Mouse (Mus musculus) hindbrain, embryonic 14.5 days (tissue): ENCODE results near the gene Aars. TPM values are rescaled to one million over a fixed set of nuclear protein-coding genes. Genes with fewer than 3 reads are reported as not detected.
A peak's percentile ranks its signal among the peaks of the same experiment; 100 is the strongest.
"Not testable (repeated sequence)": the region's sequence is repeated elsewhere in the genome, so short reads cannot be mapped to it uniquely, and the experiment has no call there.

Experiments
- ATAC-seq: fragments of 200-750 bp; cut with Nextera tagmentation; 2 replicates; pipeline ENCODE4 v1.8.0; 2017; ENCODE audit warnings: moderate number of reproducible peaks, mild to moderate bottlenecking, moderate TSS enrichment, moderate library complexity; ENCODE audit not compliant: low FRiP score
- DNase-seq: peaks from one replicate; pipeline ENCODE4 v3.0.0-alpha.2; 2015; ENCODE audit warnings: low spot score
- H3K27ac ChIP-seq: fragments of 300-500 bp; sonication (generic); 2 replicates; pipeline ENCODE4 v1.5.1; 2014; ENCODE audit warnings: mild to moderate bottlenecking, moderate library complexity
- H3K27me3 ChIP-seq: fragments of 300-500 bp; sonication (generic); 2 replicates; pipeline ENCODE4 v1.6.1; 2014; ENCODE audit warnings: mild to moderate bottlenecking, low read length, mixed read lengths; ENCODE audit not compliant: control insufficient read depth, insufficient read depth
- H3K36me3 ChIP-seq: fragments of 300-500 bp; sonication (generic); replicated peaks from 2 replicates; pipeline ENCODE4 v1.6.1; 2014; ENCODE audit not compliant: control insufficient read depth, insufficient read depth
- H3K4me1 ChIP-seq: fragments of 300-500 bp; sonication (generic); replicated peaks from 2 replicates; pipeline ENCODE4 v1.6.1; 2014; ENCODE audit warnings: antibody characterized with exemption, low read length, mixed read lengths; ENCODE audit not compliant: control insufficient read depth, insufficient read depth
- H3K4me2 ChIP-seq: fragments of 300-500 bp; sonication (generic); replicated peaks from 2 replicates; pipeline ENCODE4 v1.6.1; 2014; ENCODE audit warnings: mild to moderate bottlenecking, moderate library complexity
- H3K4me3 ChIP-seq: fragments of 300-500 bp; sonication (generic); replicated peaks from 2 replicates; pipeline ENCODE4 v1.5.1; 2014; ENCODE audit warnings: mild to moderate bottlenecking, low read length
- H3K9ac ChIP-seq: fragments of 300-500 bp; sonication (generic); 2 replicates; pipeline ENCODE4 v1.6.1; 2014
- H3K9me3 ChIP-seq: fragments of 300-500 bp; sonication (generic); 2 replicates; pipeline ENCODE4 v1.6.1; 2016; ENCODE audit warnings: low read length; ENCODE audit not compliant: control insufficient read depth
- WGBS: fragments of 180-500 bp; shearing (Covaris S2); extraction: QIAGEN DNeasy Blood & Tissue Kit; methylation state at CpG from one replicate; pipeline ENCODE4 v1.1.7; 2014; 5-methylcytosine and 5-hydroxymethylcytosine counted together
- microRNA-seq: library from miRNA; unstranded; fragments of <30 nt; microRNA quantifications from one replicate; pipeline ENCODE4, GENCODE M21; 2016
- polyA plus RNA-seq: library from polyadenylated mRNA; unstranded; fragments of >200 nt; fragmentation: Nextera tagmentation; extraction: Ambion mirVana; gene quantifications from 2 replicates; pipeline ENCODE4 v1.2.1, GENCODE M21; 2014

Aars gene
- polyA plus RNA-seq, 1 experiment from 2014 or later, result 79.2 TPM

- H3K36me3 ChIP-seq, DNase-seq, ATAC-seq, H3K4me1 ChIP-seq, H3K27me3 ChIP-seq, H3K9ac ChIP-seq, H3K4me2 ChIP-seq, H3K4me3 ChIP-seq, H3K27ac ChIP-seq, H3K9me3 ChIP-seq: not testable (repeated sequence)
- 92% methylated on average over 5 of the region's 5 CpGs for WGBS
These were observed 51.0 kb downstream of the Aars start for GRCm38 (mm10) chr8:111083936-111084335.

DNA sequence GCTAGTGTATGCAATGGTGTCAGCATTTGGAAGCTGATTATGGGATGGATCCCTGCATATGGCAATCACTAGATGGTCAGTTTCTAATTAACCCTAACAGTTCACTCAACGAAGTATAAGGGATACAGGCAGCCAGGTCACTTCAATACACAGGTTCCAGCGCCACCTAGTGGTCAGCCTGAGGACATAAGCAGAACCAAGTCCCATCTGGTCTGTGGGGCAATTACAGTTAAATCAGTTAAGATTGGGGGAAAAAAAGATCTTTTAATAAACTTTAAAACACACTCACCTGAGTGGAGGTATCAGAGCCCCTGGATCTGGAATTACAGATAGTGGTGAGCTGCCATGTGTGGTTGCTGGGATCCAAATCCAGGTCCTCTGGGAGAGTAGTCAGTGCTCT is 57.2 kb downstream of the Aars start:
- Histone ChIP-seq H3K27me3 (no peaks in the 10 kb centered on the region), H3K9me3 (no peaks in the 10 kb centered on the region), H3K9ac (no peak overlapping the region), H3K27ac (no peak overlapping the region), H3K4me1 (peaks cover under 1% of the 10 kb centered on the region; the same call in 1 of the 2 replicates), H3K36me3 (no peaks in the 10 kb centered on the region), H3K4me3 (no peak overlapping the region), H3K4me2 (no peak overlapping the region)
- DNase-seq (peak; percentile 85), ATAC-seq (no peak)
- 0% methylated on average over 2 of the region's 2 CpGs for WGBS

DNA sequence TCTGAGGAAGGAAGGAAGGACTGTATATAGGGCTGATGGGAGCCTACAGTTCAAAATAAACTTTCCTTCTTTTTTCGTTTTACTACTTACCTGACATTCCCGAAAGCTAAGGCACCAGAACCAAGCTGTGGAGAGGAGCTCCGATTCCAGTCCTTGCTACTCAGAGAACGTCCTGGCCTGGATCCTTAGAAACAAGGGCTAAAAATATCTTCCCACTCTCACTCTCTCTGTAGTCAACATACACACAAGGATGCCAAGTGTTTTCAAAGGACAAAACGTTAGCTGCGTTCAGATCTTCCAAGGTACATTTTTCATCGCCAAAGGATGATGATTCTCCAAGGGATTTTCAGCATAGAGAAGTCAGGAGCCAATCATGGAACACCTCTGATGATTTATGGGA is 58.8 kb downstream of the Aars start:
- WGBS, result 79% methylated on average over 7 of the region's 7 CpGs
- ATAC-seq (no peak), DNase-seq (no peak)
- Histone ChIP-seq H3K27ac (no peak overlapping the region), H3K9ac (no peak overlapping the region), H3K36me3 (no peaks in the 10 kb centered on the region), H3K4me1 (peaks cover 9% of the 10 kb centered on the region), H3K4me2 (no peak overlapping the region), H3K9me3 (no peaks in the 10 kb centered on the region), H3K27me3 (no peaks in the 10 kb centered on the region), H3K4me3 (no peak overlapping the region)

- not testable (repeated sequence) for H3K4me3 ChIP-seq, ATAC-seq, H3K4me1 ChIP-seq, H3K4me2 ChIP-seq, H3K9ac ChIP-seq, H3K27me3 ChIP-seq, H3K9me3 ChIP-seq, DNase-seq, H3K27ac ChIP-seq, H3K36me3 ChIP-seq
- 92% methylated on average over 4 of the region's 6 CpGs for WGBS
These were observed 59.4 kb downstream of the Aars start, which contains the start of gene Clec18a for GRCm38 (mm10) chr8:111092326-111092725. Gene Clec18a (minus strand): TSS chr8:111092426.

GRCm38 (mm10) chr8:111093865-111094718 is 61.1 kb downstream of the Aars start, which contains the start of gene Pdpr:
Gene Pdpr (plus strand): TSS chr8:111094630.
- Histone ChIP-seq H3K4me3 (peak within 1 kb of the TSS; percentile 61), H3K36me3 (no peaks in the 10 kb centered on the region), H3K27me3 (no peaks in the 10 kb centered on the region), H3K9me3 (no peaks in the 10 kb centered on the region), H3K4me1 (peaks cover 9% of the 10 kb centered on the region), H3K27ac (peak within 1 kb of the TSS; percentile 58), H3K9ac (peak within 1 kb of the TSS; percentile 73), H3K4me2 (peak within 1 kb of the TSS; percentile 76)
- ATAC-seq, result peak; percentile 91
- DNase-seq, result peak; percentile 89
- 6% methylated on average over 66 of the region's 72 CpGs for WGBS

- Histone ChIP-seq H3K4me3 (peak overlapping the region; percentile 61), H3K27ac (peak overlapping the region; percentile 38), H3K9ac (peak overlapping the region; percentile 68), H3K4me2 (peak overlapping the region; percentile 76)
- not testable (repeated sequence) for H3K36me3 ChIP-seq, ATAC-seq, H3K27me3 ChIP-seq, DNase-seq, H3K9me3 ChIP-seq, H3K4me1 ChIP-seq
- WGBS, result 1% methylated on average over 55 of the region's 69 CpGs
These were observed 61.9 kb downstream of the Aars start for GRCm38 (mm10) chr8:111094719-111095302.

Small RNAs within 50 kb of the gene (microRNA-seq; reads per million reads assigned to microRNA genes)
- gene Gm24103, result not detected
- gene Mir3473d, result not detected

Other genes starting within 250 kb of the Aars start
- 5.4 and 6.1 TPM in 2 replicates for gene Il34, start 227.2 kb upstream of the Aars start, polyA plus RNA-seq
- 66.7 and 73.0 TPM in 2 replicates for gene Cog4, start 186.5 kb upstream of the Aars start, polyA plus RNA-seq
- gene Sf3b3, start 186.4 kb upstream of the Aars start, polyA plus RNA-seq, result 92.2 and 102 TPM in 2 replicates
- 5.0 and 5.8 TPM in 2 replicates for gene Fuk, start 130.7 kb upstream of the Aars start, polyA plus RNA-seq
- 17.6 and 18.3 TPM in 2 replicates for gene St3gal2, start 113.2 kb upstream of the Aars start, polyA plus RNA-seq
- gene Ddx19a, start 35.3 kb upstream of the Aars start, polyA plus RNA-seq, result 13.0 and 13.3 TPM in 2 replicates
- gene Ddx19b, start 1.4 kb upstream of the Aars start, polyA plus RNA-seq, result 8.1 and 9.1 TPM in 2 replicates
- not detected in 2 replicates for gene Exosc6, start 23.2 kb downstream of the Aars start, polyA plus RNA-seq
- 0.44 and 0.73 TPM in 2 replicates for gene Clec18a, start 59.3 kb downstream of the Aars start, polyA plus RNA-seq
- 7.2 and 8.4 TPM in 2 replicates for gene Pdpr, start 61.5 kb downstream of the Aars start, polyA plus RNA-seq
- 85.8 and 89.0 TPM in 2 replicates for gene Glg1, start 226.1 kb downstream of the Aars start, polyA plus RNA-seq